Mouse (Mus musculus): ENCODE results near the gene Ndufs1.

DNA sequence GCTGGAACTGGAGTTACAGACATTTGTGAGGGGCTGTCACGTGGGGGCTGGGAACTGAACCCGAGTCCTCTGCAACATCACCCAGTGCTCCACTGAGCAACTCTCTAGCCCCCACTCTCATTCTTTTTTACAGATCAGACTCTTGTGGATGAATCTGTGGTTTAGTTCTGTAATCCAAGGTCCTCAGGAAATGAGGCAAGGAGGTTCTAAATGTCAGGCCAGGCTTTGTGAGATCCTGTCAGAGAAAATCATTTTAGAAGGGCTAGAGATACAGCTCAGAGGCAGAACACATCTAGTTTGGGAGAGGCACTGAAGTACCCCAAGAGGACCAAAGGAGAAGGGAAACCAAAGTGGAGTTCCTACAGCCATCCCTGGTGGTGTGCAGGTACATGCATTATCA, 45.8 kb downstream of the Ndufs1 start:
- TF ChIP-seq EP300 (IDR thresholded peaks at IDR 0.05; ENCODE audit: low read depth) (no peak), CTCF (IDR thresholded peaks at IDR 0.05; ENCODE audit: low read depth) (no peak)

All from liver, embryonic 14.5 days (tissue).